Mouse (Mus musculus) ES-E14 (cell line): ENCODE data around the gene Slc29a2. TPM values are rescaled to one million over a fixed set of nuclear protein-coding genes. Genes with fewer than 3 reads are reported as not detected.

ENCODE experiments used
- DNase-seq: peaks from one replicate; pipeline ENCODE4 v3.0.0-alpha.2; 2013; ENCODE audit warnings: low read depth, low spot score
- H3K27ac ChIP-seq: 2 replicates; pipeline ENCODE4 v1.5.1; 2012; ENCODE audit warnings: low read depth, mild to moderate bottlenecking, low read length, moderate library complexity, mixed read lengths; ENCODE audit not compliant: poor library complexity, insufficient read depth, severe bottlenecking
- H3K36me3 ChIP-seq: 2 replicates; pipeline ENCODE4 v1.6.1; 2012; ENCODE audit warnings: mild to moderate bottlenecking, low read length, moderate library complexity, mixed read lengths; ENCODE audit not compliant: control insufficient read depth, poor library complexity, insufficient read depth, severe bottlenecking
- H3K4me1 ChIP-seq, 2 experiments: fragments of 150-350 bp in 1 of 2; sonication (generic) in 1 of 2; 2 replicates each; pipeline ENCODE4 v1.6.1; 2012; ENCODE audit warnings: low read length in 2 of 2, mild to moderate bottlenecking in 1 of 2, mixed read lengths in 1 of 2; ENCODE audit not compliant: control insufficient read depth in 2 of 2, insufficient read depth in 2 of 2, poor library complexity in 1 of 2
- H3K4me3 ChIP-seq, 2 experiments: fragments of 150-350 bp in 1 of 2; sonication (generic) in 1 of 2; 2 replicates each; pipeline ENCODE4 v1.5.1; 2012; ENCODE audit warnings: low read length in 2 of 2, low read depth in 1 of 2, mild to moderate bottlenecking in 1 of 2, mixed read lengths in 1 of 2; ENCODE audit not compliant: insufficient read depth in 1 of 2, poor library complexity in 1 of 2, severe bottlenecking in 1 of 2
- H3K9ac ChIP-seq: 2 replicates; pipeline ENCODE4 v1.6.1; 2012; ENCODE audit warnings: low read depth, mild to moderate bottlenecking, low read length, mixed read lengths; ENCODE audit not compliant: poor library complexity, insufficient read depth, severe bottlenecking
- H3K9me3 ChIP-seq: fragments of 150-350 bp; sonication (generic); 2 replicates; pipeline ENCODE4 v1.6.1; 2012; ENCODE audit warnings: low read depth, mild to moderate bottlenecking, low read length; ENCODE audit not compliant: control insufficient read depth, insufficient read depth
- CHD2 ChIP-seq: IDR thresholded peaks from 2 replicates; pipeline ENCODE4 v1.6.1; 2014; ENCODE audit warnings: mild to moderate bottlenecking, low read depth, low read length, inconsistent platforms
- HCFC1 ChIP-seq: IDR thresholded peaks from 2 replicates; pipeline ENCODE4 v1.6.1; 2012; ENCODE audit warnings: low read length, inconsistent platforms, borderline replicate concordance; ENCODE audit not compliant: insufficient read depth
- MAFK ChIP-seq: IDR thresholded peaks from 2 replicates; pipeline ENCODE4 v1.6.1; 2014; ENCODE audit warnings: mild to moderate bottlenecking, low read depth, low read length, inconsistent platforms; ENCODE audit not compliant: insufficient read depth
- ZC3H11A ChIP-seq: IDR thresholded peaks from 2 replicates; pipeline ENCODE4 v1.6.1; 2012; ENCODE audit warnings: low read depth, mild to moderate bottlenecking, inconsistent platforms, low read length, borderline replicate concordance
- ZNF384 ChIP-seq: IDR thresholded peaks from 2 replicates; pipeline ENCODE4 v1.6.1; 2012; ENCODE audit warnings: low read depth, low read length, inconsistent platforms
- in situ Hi-C, 2 experiments: fragments of 600-800 bp; cut with MboI; formaldehyde crosslinking; loops; one replicate each; pipeline ENCODE4 v1.15.1; 2025; ENCODE audit warnings: low sequenced_read_pairs in 2 of 2, inconsistent platforms in 1 of 2; ENCODE audit not compliant: unreplicated experiment in 2 of 2
- total RNA-seq: library from RNA; depleted of rRNA; stranded (reverse); fragments of 300-350 nt; gene quantifications from 2 replicates; pipeline ENCODE4 v1.2.3, GENCODE M21; 2012

Gene Slc29a2
- total RNA-seq, 1 experiment = 21.0 TPM

GRCm38 (mm10) chr19:5021416-5021815 lies 2.2 kb upstream of the Slc29a2 start:
- no peak for DNase-seq
- no peak for TF ChIP-seq HCFC1
- TF ChIP-seq ZNF384 = no peak
- TF ChIP-seq CHD2 = no peak
- no peak for TF ChIP-seq ZC3H11A
- no peak for TF ChIP-seq MAFK
- Histone ChIP-seq H3K4me1 (peaks cover 6 to 10% of the 10 kb centered on the region in 2 experiments), H3K9ac (no peak overlapping the region), H3K36me3 (peaks cover 7% of the 10 kb centered on the region; the same call in 1 of the 2 replicates), H3K27ac (no peak overlapping the region), H3K4me3 (no peak overlapping the region), H3K9me3 (no peaks in the 10 kb centered on the region)
- in situ Hi-C loops = no loop called here

- TF ChIP-seq ZC3H11A (no peak), MAFK (no peak), ZNF384 (no peak), CHD2 (no peak), HCFC1 (no peak)
- no peak overlapping the region for H3K27ac ChIP-seq
- no peak for DNase-seq
- in situ Hi-C loops = no loop called here
- H3K4me1 ChIP-seq = peaks cover 3 to 5% of the 10 kb centered on the region in 2 experiments; a peak in 2 of 4 replicates
- peaks cover 46% of the 10 kb centered on the region for H3K36me3 ChIP-seq
- H3K9ac ChIP-seq = no peak overlapping the region; the same call in 1 of the 2 replicates
- no peaks in the 10 kb centered on the region for H3K9me3 ChIP-seq
- no peak overlapping the region for H3K4me3 ChIP-seq
These were observed 2.5 kb downstream of the Slc29a2 start for GRCm38 (mm10) chr19:5026111-5026510.

GRCm38 (mm10) chr19:5032686-5033085 lies 9.0 kb downstream of the Slc29a2 start:
- no peak overlapping the region for H3K9ac ChIP-seq
- H3K27ac ChIP-seq = no peak overlapping the region
- DNase-seq = no peak
- H3K4me1 ChIP-seq = peaks cover 0 to 2% of the 10 kb centered on the region in 2 experiments; a peak in 1 of 4 replicates
- no peaks in the 10 kb centered on the region for H3K9me3 ChIP-seq
- H3K4me3 ChIP-seq = no peak overlapping the region
- in situ Hi-C loops = no loop called here
- H3K36me3 ChIP-seq = peaks cover 37% of the 10 kb centered on the region
- TF ChIP-seq ZNF384 (no peak), MAFK (no peak)

GRCm38 (mm10) chr19:5036577-5036976 lies 12.9 kb downstream of the Slc29a2 start:
- Histone ChIP-seq H3K9me3 (no peaks in the 10 kb centered on the region), H3K4me1 (peaks cover 4 to 6% of the 10 kb centered on the region in 2 experiments; a peak in 3 of 4 replicates), H3K4me3 (no peak overlapping the region), H3K27ac (no peak overlapping the region), H3K9ac (no peak overlapping the region), H3K36me3 (peaks cover 4% of the 10 kb centered on the region; the same call in 1 of the 2 replicates)
- no peak for DNase-seq
- in situ Hi-C loops = no loop called here
- TF ChIP-seq ZC3H11A = no peak
- TF ChIP-seq MAFK = no peak
- TF ChIP-seq ZNF384 = no peak
